Mouse (Mus musculus): Measurements from ENCODE around the gene Bicdl1. TPM values are rescaled to one million over a fixed set of nuclear protein-coding genes. Genes with fewer than 3 reads are reported as not detected.

Bicdl1 gene
- polyA plus RNA-seq, 1 experiment from 2014 or later = 12.4 TPM

- no peaks in the 10 kb centered on the region for H3K9me3 ChIP-seq (ENCODE audit: control insufficient read depth, low read length)
- H3K4me2 ChIP-seq = no peak overlapping the region
- no peaks in the 10 kb centered on the region for H3K27me3 ChIP-seq (ENCODE audit: control insufficient read depth, insufficient read depth, low read length)
- ATAC-seq (ENCODE audit: low FRiP score) (no peak), DNase-seq (ENCODE audit: low spot score, missing footprints) (no peak)
- no peaks in the 10 kb centered on the region for H3K36me3 ChIP-seq (ENCODE audit: control insufficient read depth, insufficient read depth, low read length)
- H3K4me3 ChIP-seq (ENCODE audit: low read depth, low read length) = no peak overlapping the region
- WGBS = 61% methylated on average over 8 of the region's 8 CpGs
- H3K9ac ChIP-seq (ENCODE audit: low read length) = no peak overlapping the region
- peaks cover 11% of the 10 kb centered on the region for H3K4me1 ChIP-seq (ENCODE audit: control insufficient read depth, insufficient read depth, low read length)
- H3K27ac ChIP-seq (ENCODE audit: low read depth, low read length) = no peak overlapping the region
Observed at GRCm38 (mm10) chr5:115667210-115667609, 64.2 kb downstream of the Bicdl1 start.

GRCm38 (mm10) chr5:115666366-115667065 is 64.9 kb downstream of the Bicdl1 start:
- Histone ChIP-seq H3K9ac (ENCODE audit: low read length) (no peak overlapping the region), H3K27me3 (ENCODE audit: control insufficient read depth, insufficient read depth, low read length) (no peaks in the 10 kb centered on the region), H3K4me1 (ENCODE audit: control insufficient read depth, insufficient read depth, low read length) (peaks cover 11% of the 10 kb centered on the region), H3K36me3 (ENCODE audit: control insufficient read depth, insufficient read depth, low read length) (no peaks in the 10 kb centered on the region), H3K9me3 (ENCODE audit: control insufficient read depth, low read length) (no peaks in the 10 kb centered on the region), H3K27ac (ENCODE audit: low read depth, low read length) (no peak overlapping the region), H3K4me3 (ENCODE audit: low read depth, low read length) (no peak overlapping the region), H3K4me2 (no peak overlapping the region)
- no peak for ATAC-seq (ENCODE audit: low FRiP score)
- 72% methylated on average over 8 of the region's 8 CpGs for WGBS
- no peak for DNase-seq (ENCODE audit: low spot score, missing footprints)

DNA sequence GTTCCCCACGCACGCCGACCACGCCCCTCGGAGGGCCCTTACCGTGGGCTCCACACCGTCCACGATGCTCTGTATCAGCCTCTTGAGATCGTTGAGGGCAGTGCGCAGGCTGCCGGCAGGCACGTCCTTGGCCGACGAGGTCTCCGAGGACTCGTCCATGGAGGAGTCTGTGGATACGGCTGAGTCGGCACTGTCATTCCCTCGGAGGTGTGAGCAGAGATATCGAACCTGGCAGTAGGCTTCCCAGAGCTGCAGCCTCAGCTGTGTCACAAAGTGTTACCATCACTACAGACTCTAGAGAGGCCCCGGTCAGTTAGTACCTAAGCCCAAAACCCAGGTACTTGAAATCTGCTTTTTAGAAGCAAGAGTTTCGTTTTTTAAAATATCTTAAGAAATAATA is 68.8 kb downstream of the Bicdl1 start:
- ATAC-seq (ENCODE audit: low FRiP score) (no peak), DNase-seq (ENCODE audit: low spot score, missing footprints) (no peak)
- no peaks in the 10 kb centered on the region for H3K36me3 ChIP-seq (ENCODE audit: control insufficient read depth, insufficient read depth, low read length)
- H3K27me3 ChIP-seq (ENCODE audit: control insufficient read depth, insufficient read depth, low read length) = no peaks in the 10 kb centered on the region
- no peak overlapping the region for H3K4me3 ChIP-seq (ENCODE audit: low read depth, low read length)
- no peak overlapping the region for H3K9ac ChIP-seq (ENCODE audit: low read length)
- no peak overlapping the region for H3K4me2 ChIP-seq
- no peaks in the 10 kb centered on the region for H3K9me3 ChIP-seq (ENCODE audit: control insufficient read depth, low read length)
- peaks cover 3% of the 10 kb centered on the region for H3K4me1 ChIP-seq (ENCODE audit: control insufficient read depth, insufficient read depth, low read length)
- H3K27ac ChIP-seq (ENCODE audit: low read depth, low read length) = no peak overlapping the region
- WGBS = 85% methylated on average over 22 of the region's 22 CpGs

GRCm38 (mm10) chr5:115658352-115658751 is 73.1 kb downstream of the Bicdl1 start:
- no peak overlapping the region for H3K4me3 ChIP-seq (ENCODE audit: low read depth, low read length)
- no peaks in the 10 kb centered on the region for H3K27me3 ChIP-seq (ENCODE audit: control insufficient read depth, insufficient read depth, low read length)
- WGBS = 86% methylated on average over 6 of the region's 6 CpGs
- no peaks in the 10 kb centered on the region for H3K4me1 ChIP-seq (ENCODE audit: control insufficient read depth, insufficient read depth, low read length)
- ATAC-seq (ENCODE audit: low FRiP score) = no peak
- H3K9ac ChIP-seq (ENCODE audit: low read length) = no peak overlapping the region
- no peak overlapping the region for H3K27ac ChIP-seq (ENCODE audit: low read depth, low read length)
- H3K36me3 ChIP-seq (ENCODE audit: control insufficient read depth, insufficient read depth, low read length) = no peaks in the 10 kb centered on the region
- no peak overlapping the region for H3K4me2 ChIP-seq
- DNase-seq (ENCODE audit: low spot score, missing footprints) = no peak
- no peaks in the 10 kb centered on the region for H3K9me3 ChIP-seq (ENCODE audit: control insufficient read depth, low read length)

- ATAC-seq (ENCODE audit: low FRiP score) (no peak), DNase-seq (ENCODE audit: low spot score, missing footprints) (no peak)
- H3K9me3 ChIP-seq (ENCODE audit: control insufficient read depth, low read length) = no peaks in the 10 kb centered on the region
- no peaks in the 10 kb centered on the region for H3K36me3 ChIP-seq (ENCODE audit: control insufficient read depth, insufficient read depth, low read length)
- H3K4me2 ChIP-seq = no peak overlapping the region
- no peak overlapping the region for H3K4me3 ChIP-seq (ENCODE audit: low read depth, low read length)
- H3K9ac ChIP-seq (ENCODE audit: low read length) = no peak overlapping the region
- no peak overlapping the region for H3K27ac ChIP-seq (ENCODE audit: low read depth, low read length)
- no peaks in the 10 kb centered on the region for H3K27me3 ChIP-seq (ENCODE audit: control insufficient read depth, insufficient read depth, low read length)
- peaks cover 4% of the 10 kb centered on the region for H3K4me1 ChIP-seq (ENCODE audit: control insufficient read depth, insufficient read depth, low read length)
- 84% methylated on average over 1 of the region's 1 CpGs for WGBS
Observed at GRCm38 (mm10) chr5:115657234-115657633, 74.2 kb downstream of the Bicdl1 start.

GRCm38 (mm10) chr5:115656677-115657076 is 74.7 kb downstream of the Bicdl1 start:
- H3K4me3 ChIP-seq (ENCODE audit: low read depth, low read length) = no peak overlapping the region
- H3K27me3 ChIP-seq (ENCODE audit: control insufficient read depth, insufficient read depth, low read length) = no peaks in the 10 kb centered on the region

GRCm38 (mm10) chr5:115653776-115654175 is 77.6 kb downstream of the Bicdl1 start:
- Histone ChIP-seq H3K27ac (ENCODE audit: low read depth, low read length) (no peak overlapping the region), H3K27me3 (ENCODE audit: control insufficient read depth, insufficient read depth, low read length) (no peaks in the 10 kb centered on the region), H3K4me1 (ENCODE audit: control insufficient read depth, insufficient read depth, low read length) (peaks cover 8% of the 10 kb centered on the region), H3K9ac (ENCODE audit: low read length) (no peak overlapping the region), H3K36me3 (ENCODE audit: control insufficient read depth, insufficient read depth, low read length) (no peaks in the 10 kb centered on the region), H3K4me3 (ENCODE audit: low read depth, low read length) (no peak overlapping the region), H3K9me3 (ENCODE audit: control insufficient read depth, low read length) (no peaks in the 10 kb centered on the region), H3K4me2 (no peak overlapping the region)
- DNase-seq (ENCODE audit: low spot score, missing footprints) (no peak), ATAC-seq (ENCODE audit: low FRiP score) (no peak)
- 90% methylated on average over 12 of the region's 12 CpGs for WGBS

More at GRCm38 (mm10) chr5:115656677-115657076, 74.7 kb downstream of the Bicdl1 start:
- no peak overlapping the region for H3K9ac ChIP-seq (ENCODE audit: low read length)
- no peaks in the 10 kb centered on the region for H3K36me3 ChIP-seq (ENCODE audit: control insufficient read depth, insufficient read depth, low read length)
- H3K4me2 ChIP-seq = no peak overlapping the region
- ATAC-seq (ENCODE audit: low FRiP score) = no peak
- no peaks in the 10 kb centered on the region for H3K9me3 ChIP-seq (ENCODE audit: control insufficient read depth, low read length)
- peaks cover 8% of the 10 kb centered on the region for H3K4me1 ChIP-seq (ENCODE audit: control insufficient read depth, insufficient read depth, low read length)
- no peak overlapping the region for H3K27ac ChIP-seq (ENCODE audit: low read depth, low read length)
- no peak for DNase-seq (ENCODE audit: low spot score, missing footprints)
- 83% methylated on average over 6 of the region's 6 CpGs for WGBS

GRCm38 (mm10) chr5:115652681-115653575 is 78.5 kb downstream of the Bicdl1 start:
- H3K4me3 ChIP-seq (ENCODE audit: low read depth, low read length) = peak overlapping the region; percentile 37
- ATAC-seq (ENCODE audit: low FRiP score) = peak; percentile 100
- no peaks in the 10 kb centered on the region for H3K27me3 ChIP-seq (ENCODE audit: control insufficient read depth, insufficient read depth, low read length)
- WGBS = 5% methylated on average over 35 of the region's 35 CpGs
- DNase-seq (ENCODE audit: low spot score, missing footprints) = peak; percentile 100
- H3K9me3 ChIP-seq (ENCODE audit: control insufficient read depth, low read length) = no peaks in the 10 kb centered on the region
- no peak overlapping the region for H3K27ac ChIP-seq (ENCODE audit: low read depth, low read length)
- H3K36me3 ChIP-seq (ENCODE audit: control insufficient read depth, insufficient read depth, low read length) = no peaks in the 10 kb centered on the region
- peak overlapping the region; percentile 57 for H3K4me2 ChIP-seq
- peak overlapping the region; percentile 64 for H3K9ac ChIP-seq (ENCODE audit: low read length)
- peaks cover 8% of the 10 kb centered on the region for H3K4me1 ChIP-seq (ENCODE audit: control insufficient read depth, insufficient read depth, low read length)

- Histone ChIP-seq H3K27me3 (ENCODE audit: control insufficient read depth, insufficient read depth, low read length) (no peaks in the 10 kb centered on the region), H3K9ac (ENCODE audit: low read length) (no peak overlapping the region; the same call in 1 of the 2 replicates), H3K4me2 (no peak overlapping the region), H3K4me3 (ENCODE audit: low read depth, low read length) (no peak overlapping the region), H3K27ac (ENCODE audit: low read depth, low read length) (no peak overlapping the region), H3K4me1 (ENCODE audit: control insufficient read depth, insufficient read depth, low read length) (peaks cover 8% of the 10 kb centered on the region), H3K9me3 (ENCODE audit: control insufficient read depth, low read length) (no peaks in the 10 kb centered on the region), H3K36me3 (ENCODE audit: control insufficient read depth, insufficient read depth, low read length) (no peaks in the 10 kb centered on the region; the same call in 1 of the 2 replicates)
- 93% methylated on average over 10 of the region's 10 CpGs for WGBS
- no peak for ATAC-seq (ENCODE audit: low FRiP score)
- no peak for DNase-seq (ENCODE audit: low spot score, missing footprints)
Observed at GRCm38 (mm10) chr5:115651821-115652220, 79.6 kb downstream of the Bicdl1 start.

Data from midbrain, embryonic 11.5 days (tissue).